Mouse (Mus musculus) ES-E14 (cell line): Measurements from ENCODE around the gene Hadhb. TPM values are rescaled to one million over a fixed set of nuclear protein-coding genes. Genes with fewer than 3 reads are reported as not detected.

Experiments
- DNase-seq: peaks from one replicate; pipeline ENCODE4 v3.0.0-alpha.2; 2013; ENCODE audit warnings: low read depth, low spot score
- H3K27ac ChIP-seq: 2 replicates; pipeline ENCODE4 v1.5.1; 2012; ENCODE audit warnings: low read depth, mild to moderate bottlenecking, low read length, moderate library complexity, mixed read lengths; ENCODE audit not compliant: poor library complexity, insufficient read depth, severe bottlenecking
- H3K36me3 ChIP-seq: 2 replicates; pipeline ENCODE4 v1.6.1; 2012; ENCODE audit warnings: mild to moderate bottlenecking, low read length, moderate library complexity, mixed read lengths; ENCODE audit not compliant: control insufficient read depth, poor library complexity, insufficient read depth, severe bottlenecking
- H3K4me1 ChIP-seq, 2 experiments: fragments of 150-350 bp in 1 of 2; sonication (generic) in 1 of 2; 2 replicates each; pipeline ENCODE4 v1.6.1; 2012; ENCODE audit warnings: low read length in 2 of 2, mild to moderate bottlenecking in 1 of 2, mixed read lengths in 1 of 2; ENCODE audit not compliant: control insufficient read depth in 2 of 2, insufficient read depth in 2 of 2, poor library complexity in 1 of 2
- H3K4me3 ChIP-seq, 2 experiments: fragments of 150-350 bp in 1 of 2; sonication (generic) in 1 of 2; 2 replicates each; pipeline ENCODE4 v1.5.1; 2012; ENCODE audit warnings: low read length in 2 of 2, low read depth in 1 of 2, mild to moderate bottlenecking in 1 of 2, mixed read lengths in 1 of 2; ENCODE audit not compliant: insufficient read depth in 1 of 2, poor library complexity in 1 of 2, severe bottlenecking in 1 of 2
- H3K9ac ChIP-seq: 2 replicates; pipeline ENCODE4 v1.6.1; 2012; ENCODE audit warnings: low read depth, mild to moderate bottlenecking, low read length, mixed read lengths; ENCODE audit not compliant: poor library complexity, insufficient read depth, severe bottlenecking
- H3K9me3 ChIP-seq: fragments of 150-350 bp; sonication (generic); 2 replicates; pipeline ENCODE4 v1.6.1; 2012; ENCODE audit warnings: low read depth, mild to moderate bottlenecking, low read length; ENCODE audit not compliant: control insufficient read depth, insufficient read depth
- CHD2 ChIP-seq: IDR thresholded peaks from 2 replicates; pipeline ENCODE4 v1.6.1; 2014; ENCODE audit warnings: mild to moderate bottlenecking, low read depth, low read length, inconsistent platforms
- HCFC1 ChIP-seq: IDR thresholded peaks from 2 replicates; pipeline ENCODE4 v1.6.1; 2012; ENCODE audit warnings: low read length, inconsistent platforms, borderline replicate concordance; ENCODE audit not compliant: insufficient read depth
- MAFK ChIP-seq: IDR thresholded peaks from 2 replicates; pipeline ENCODE4 v1.6.1; 2014; ENCODE audit warnings: mild to moderate bottlenecking, low read depth, low read length, inconsistent platforms; ENCODE audit not compliant: insufficient read depth
- ZC3H11A ChIP-seq: IDR thresholded peaks from 2 replicates; pipeline ENCODE4 v1.6.1; 2012; ENCODE audit warnings: low read depth, mild to moderate bottlenecking, inconsistent platforms, low read length, borderline replicate concordance
- ZNF384 ChIP-seq: IDR thresholded peaks from 2 replicates; pipeline ENCODE4 v1.6.1; 2012; ENCODE audit warnings: low read depth, low read length, inconsistent platforms
- in situ Hi-C, 2 experiments: fragments of 600-800 bp; cut with MboI; formaldehyde crosslinking; loops; one replicate each; pipeline ENCODE4 v1.15.1; 2025; ENCODE audit warnings: low sequenced_read_pairs in 2 of 2, inconsistent platforms in 1 of 2; ENCODE audit not compliant: unreplicated experiment in 2 of 2
- total RNA-seq: library from RNA; depleted of rRNA; stranded (reverse); fragments of 300-350 nt; gene quantifications from 2 replicates; pipeline ENCODE4 v1.2.3, GENCODE M21; 2012

Hadhb gene
- total RNA-seq, 1 experiment: 110 TPM

DNA sequence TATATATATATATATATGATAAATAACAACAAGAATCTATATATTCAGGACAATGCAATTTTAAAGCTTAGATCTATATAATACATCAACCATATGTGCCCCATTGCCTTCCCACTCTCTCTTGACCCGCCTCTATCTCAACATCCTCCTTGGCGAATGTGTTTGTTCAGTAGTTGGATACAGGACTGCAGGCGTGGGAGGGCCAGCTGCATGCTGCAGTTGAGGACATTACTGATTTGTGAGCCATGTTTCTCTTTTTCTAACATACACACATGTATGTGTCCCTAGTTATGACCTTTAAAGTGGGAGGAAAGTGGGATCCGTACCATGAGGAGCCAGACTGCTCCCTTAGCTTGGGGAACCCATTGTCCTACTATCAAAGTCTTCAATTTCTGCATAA is 23.8 kb upstream of the Hadhb start:
- TF ChIP-seq ZNF384 (no peak), MAFK (no peak), CHD2 (no peak), ZC3H11A (no peak), HCFC1 (no peak)
- DNase-seq: no peak
- peaks cover 18% of the 10 kb centered on the region; the same call in 1 of the 2 replicates for H3K36me3 ChIP-seq
- H3K4me1 ChIP-seq: no peaks in the 10 kb centered on the region
- in situ Hi-C loops: no loop called here
- no peak overlapping the region for H3K27ac ChIP-seq
- no peak overlapping the region for H3K4me3 ChIP-seq
- no peaks in the 10 kb centered on the region for H3K9me3 ChIP-seq
- no peak overlapping the region for H3K9ac ChIP-seq

DNA sequence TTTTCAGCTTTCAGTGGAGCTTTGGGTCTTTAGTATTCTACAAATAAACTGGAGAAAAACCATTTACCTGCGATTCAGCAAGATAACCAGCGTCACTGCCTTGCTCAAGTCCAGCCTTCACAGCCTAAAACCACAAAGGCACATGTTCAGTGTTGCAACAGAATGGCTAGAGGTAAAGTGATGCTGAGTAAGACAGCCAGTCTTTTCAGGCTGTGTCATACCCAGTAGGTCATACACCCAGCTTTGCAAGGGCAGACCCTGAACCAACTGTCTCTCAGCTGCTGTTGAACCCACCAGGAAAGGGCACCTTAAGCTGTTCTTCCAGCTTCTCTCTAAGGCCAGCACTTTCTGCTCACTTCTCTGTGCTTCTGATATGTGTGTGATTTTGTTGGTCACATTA is 22.9 kb upstream of the Hadhb start:
- H3K9me3 ChIP-seq: no peaks in the 10 kb centered on the region
- DNase-seq: no peak
- in situ Hi-C loops: no loop called here
- no peak overlapping the region for H3K27ac ChIP-seq
- TF ChIP-seq MAFK: no peak
- no peak for TF ChIP-seq HCFC1
- no peak for TF ChIP-seq ZNF384
- no peak for TF ChIP-seq ZC3H11A
- TF ChIP-seq CHD2: no peak
- no peaks in the 10 kb centered on the region for H3K4me1 ChIP-seq
- no peak overlapping the region for H3K4me3 ChIP-seq
- no peak overlapping the region for H3K9ac ChIP-seq
- peaks cover 12% of the 10 kb centered on the region; the same call in 1 of the 2 replicates for H3K36me3 ChIP-seq

DNA sequence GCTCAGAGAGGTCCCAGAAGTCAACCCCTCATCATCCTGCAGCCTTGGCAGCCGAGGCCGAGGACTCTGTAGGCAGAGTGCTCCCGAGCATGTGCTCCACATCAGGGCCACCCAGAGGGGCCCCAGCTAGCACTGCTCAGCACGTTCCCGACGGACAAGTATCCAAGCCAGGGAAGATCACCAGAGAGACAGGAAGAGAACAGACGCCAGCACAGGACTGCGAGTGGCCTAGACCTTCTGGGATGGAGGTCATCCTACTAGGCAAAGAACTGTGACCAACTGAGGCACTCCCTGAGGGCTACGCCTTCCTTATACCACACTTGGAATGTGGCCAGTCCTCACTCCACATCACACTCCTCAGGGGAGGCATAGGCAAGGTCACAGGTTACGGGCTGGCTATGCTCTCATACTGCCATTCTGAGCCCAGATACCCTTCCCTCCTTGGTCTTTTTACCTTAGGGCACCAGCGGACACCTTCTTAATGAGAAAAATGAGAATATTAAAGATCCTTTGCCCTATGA is 19.3 kb upstream of the Hadhb start:
- TF ChIP-seq ZC3H11A (no peak), ZNF384 (no peak), HCFC1 (no peak)
- DNase-seq: no peak
- in situ Hi-C loops: no loop called here
- Histone ChIP-seq H3K4me1 (no peaks in the 10 kb centered on the region), H3K9me3 (no peaks in the 10 kb centered on the region), H3K27ac (no peak overlapping the region), H3K36me3 (peaks cover 4% of the 10 kb centered on the region), H3K4me3 (no peak overlapping the region), H3K9ac (no peak overlapping the region)

DNA sequence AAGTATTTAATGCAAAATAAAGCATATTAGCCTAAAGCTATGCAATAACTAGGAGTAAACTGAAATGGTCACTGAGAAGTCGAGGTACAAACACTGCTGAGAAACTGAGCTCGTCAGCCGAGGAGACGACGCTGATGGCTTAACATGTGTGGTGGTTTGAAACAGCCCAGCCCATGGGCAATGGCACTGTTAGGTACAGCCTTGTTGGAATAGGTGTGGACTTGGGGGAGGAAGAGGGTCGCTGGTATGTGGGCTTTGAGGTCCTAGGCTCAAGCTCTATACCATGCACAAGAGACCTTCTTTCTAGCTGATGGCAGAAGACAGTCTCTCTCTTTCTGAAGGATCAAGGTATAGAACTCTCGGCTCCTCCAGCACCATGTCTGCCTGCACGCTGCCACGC is 17.8 kb upstream of the Hadhb start:
- H3K4me1 ChIP-seq: no peaks in the 10 kb centered on the region
- no peak overlapping the region for H3K27ac ChIP-seq
- DNase-seq: no peak
- no peaks in the 10 kb centered on the region for H3K9me3 ChIP-seq
- H3K9ac ChIP-seq: no peak overlapping the region
- H3K36me3 ChIP-seq: peaks cover 5% of the 10 kb centered on the region
- H3K4me3 ChIP-seq: no peak overlapping the region
- in situ Hi-C loops: no loop called here
- TF ChIP-seq ZC3H11A (no peak), CHD2 (no peak), MAFK (no peak), HCFC1 (no peak), ZNF384 (no peak)

DNA sequence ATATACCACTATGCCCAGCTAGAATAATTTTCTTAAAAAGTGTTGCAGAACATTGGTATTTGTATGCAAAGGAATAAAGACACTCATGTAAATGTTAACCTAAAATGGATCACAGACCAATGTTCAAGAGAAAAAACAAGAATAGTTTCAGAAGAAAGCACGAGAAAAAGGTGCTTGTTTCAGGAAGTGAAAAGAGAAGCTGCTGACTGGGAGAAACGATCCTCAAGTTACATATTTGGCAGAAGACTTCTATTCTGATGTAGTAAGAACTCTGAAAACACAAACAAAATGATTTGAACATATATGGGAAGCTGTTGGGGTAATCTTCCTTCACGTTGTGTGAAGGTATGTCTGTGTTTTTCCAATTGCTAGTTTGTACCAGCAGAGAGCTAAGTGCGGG is 16.9 kb upstream of the Hadhb start:
- no peak for TF ChIP-seq ZNF384
- no peak for TF ChIP-seq CHD2
- TF ChIP-seq HCFC1: no peak
- TF ChIP-seq ZC3H11A: no peak
- TF ChIP-seq MAFK: no peak
- peaks cover 5% of the 10 kb centered on the region for H3K36me3 ChIP-seq
- H3K4me1 ChIP-seq: no peaks in the 10 kb centered on the region
- no peak overlapping the region for H3K27ac ChIP-seq
- DNase-seq: no peak
- H3K4me3 ChIP-seq: no peak overlapping the region
- in situ Hi-C loops: no loop called here
- H3K9ac ChIP-seq: no peak overlapping the region
- no peaks in the 10 kb centered on the region for H3K9me3 ChIP-seq
